Mouse (Mus musculus) lung, postnatal 36 days (tissue): ENCODE results near the gene Rad51b.
A peak's percentile ranks its signal among the peaks of the same experiment; 100 is the strongest.

Source experiments
- DNase-seq: peaks from one replicate; pipeline ENCODE4 v3.0.0; 2022; ENCODE audit warnings: mixed read lengths

The Rad51b gene

GRCm38 (mm10) chr12:79623308-79623707, 326.2 kb downstream of the Rad51b start:
- DNase-seq, result no peak

DNA sequence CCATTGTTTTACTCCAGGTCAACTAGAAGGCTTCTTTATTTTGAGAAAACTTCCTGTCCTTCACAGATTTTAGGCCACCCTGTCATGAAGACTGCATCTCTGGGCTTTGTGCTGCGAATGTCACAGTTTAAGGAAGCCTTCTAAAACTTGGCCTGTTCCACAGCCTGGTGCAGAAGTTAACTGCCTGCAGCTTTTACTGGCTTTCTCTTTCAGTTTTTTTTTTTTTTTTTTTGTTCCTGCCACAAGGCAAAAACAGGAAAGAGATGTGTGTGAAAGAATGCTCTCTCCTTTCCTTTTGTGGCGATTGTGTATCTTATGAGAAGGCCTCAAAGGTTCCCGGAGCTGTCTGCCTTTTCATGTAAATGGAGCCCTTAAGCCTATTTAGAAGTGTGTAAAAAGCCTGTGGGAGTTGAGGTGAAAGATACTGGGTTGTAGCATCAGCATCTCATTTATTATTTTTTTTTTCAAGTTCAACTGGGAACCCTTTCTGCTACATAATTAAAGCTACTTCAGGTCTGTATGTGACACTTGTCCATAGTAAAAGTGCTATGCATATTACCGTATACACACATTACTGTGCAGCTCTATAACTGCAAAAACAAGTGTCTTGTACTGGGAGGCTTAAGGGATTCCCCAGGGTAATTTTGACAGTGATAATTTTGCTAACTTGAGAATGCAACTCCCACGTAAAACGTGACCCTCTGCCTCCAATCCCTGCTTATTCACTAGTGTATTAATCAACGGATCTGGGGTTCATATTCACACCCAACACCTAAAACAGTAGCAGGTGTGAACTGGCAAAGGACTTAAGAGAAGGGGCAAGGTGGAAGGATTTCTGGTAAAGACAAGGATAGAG, 328.8 kb downstream of the Rad51b start:
- DNase-seq, result peak; percentile 50

- DNase-seq, result no peak
These were observed 329.5 kb downstream of the Rad51b start for GRCm38 (mm10) chr12:79626555-79627080.

DNA sequence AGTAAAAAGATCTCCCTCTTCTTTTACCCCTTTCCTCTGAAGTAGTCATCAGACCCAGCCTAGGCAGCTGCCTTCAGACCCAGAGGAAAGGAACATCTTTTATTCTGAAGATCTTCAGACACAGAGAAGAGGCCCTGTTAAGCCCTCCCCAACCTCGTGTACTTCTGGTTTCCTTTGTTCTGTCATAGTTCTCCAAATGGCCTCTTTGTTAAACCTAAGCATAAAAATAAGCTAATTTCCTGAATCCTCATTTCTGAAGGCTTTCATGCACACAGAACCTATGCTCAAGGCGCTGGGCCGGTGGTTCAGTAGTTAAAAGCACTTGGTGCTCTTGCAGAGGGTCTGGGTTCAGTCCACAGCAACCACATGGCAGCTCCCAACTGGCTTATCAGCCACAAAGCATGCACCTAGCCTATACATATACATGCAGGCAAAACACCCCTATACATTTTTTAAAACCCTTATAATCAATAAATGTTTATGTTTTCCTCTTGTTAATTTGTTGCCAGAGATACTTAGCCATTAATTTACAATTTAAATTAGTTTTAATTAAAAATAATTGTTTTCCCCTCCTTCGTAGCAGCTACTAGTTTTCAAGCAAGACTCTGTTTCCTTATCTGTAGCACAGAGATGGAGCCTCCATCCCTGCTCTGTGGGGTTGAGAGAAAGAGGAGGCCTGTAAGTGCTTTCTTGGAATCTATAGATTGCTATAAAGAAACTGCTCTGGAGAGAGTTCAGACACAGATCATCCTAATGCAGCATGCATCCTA, 330.5 kb downstream of the Rad51b start:
- no peak for DNase-seq

DNA sequence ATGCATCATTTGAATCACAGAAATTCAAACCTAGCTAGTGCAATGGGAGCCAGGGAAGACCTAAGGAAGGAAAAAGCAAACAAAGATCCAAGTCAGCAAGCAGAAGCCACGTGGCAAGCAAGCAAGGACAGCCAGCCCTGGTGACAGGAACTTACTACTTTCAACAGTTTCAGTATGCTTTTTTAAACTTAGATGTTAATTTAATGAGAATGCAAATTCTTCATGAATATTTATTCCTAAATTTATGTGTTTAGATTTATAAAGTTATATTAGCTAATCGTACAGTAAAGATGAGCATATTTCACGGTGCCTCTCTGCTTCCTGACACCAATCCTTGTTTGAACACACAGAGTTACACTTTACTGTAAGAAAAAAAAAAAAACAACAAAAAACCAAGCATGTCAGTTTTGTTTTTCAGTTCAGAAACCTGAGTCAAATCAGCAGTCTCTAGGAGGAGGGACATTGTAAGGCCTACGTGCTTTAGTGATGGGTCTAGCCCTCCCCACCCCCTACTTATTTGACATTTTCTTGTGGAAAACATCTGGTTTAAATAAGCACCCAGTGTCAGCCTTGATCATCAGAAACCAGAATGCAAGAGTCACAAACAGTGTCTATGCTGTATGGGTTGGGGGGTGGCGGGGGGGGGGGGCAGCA, 331.2 kb downstream of the Rad51b start:
- no peak for DNase-seq

GRCm38 (mm10) chr12:79629945-79630850, 333.1 kb downstream of the Rad51b start:
- DNase-seq, result peak; percentile 44

GRCm38 (mm10) chr12:79633458-79634106, 336.5 kb downstream of the Rad51b start:
- peak; percentile 54 for DNase-seq

GRCm38 (mm10) chr12:79641570-79642285, 344.6 kb downstream of the Rad51b start:
- peak; percentile 68 for DNase-seq

GRCm38 (mm10) chr12:79642715-79643114, 345.6 kb downstream of the Rad51b start:
- DNase-seq, result no peak

DNA sequence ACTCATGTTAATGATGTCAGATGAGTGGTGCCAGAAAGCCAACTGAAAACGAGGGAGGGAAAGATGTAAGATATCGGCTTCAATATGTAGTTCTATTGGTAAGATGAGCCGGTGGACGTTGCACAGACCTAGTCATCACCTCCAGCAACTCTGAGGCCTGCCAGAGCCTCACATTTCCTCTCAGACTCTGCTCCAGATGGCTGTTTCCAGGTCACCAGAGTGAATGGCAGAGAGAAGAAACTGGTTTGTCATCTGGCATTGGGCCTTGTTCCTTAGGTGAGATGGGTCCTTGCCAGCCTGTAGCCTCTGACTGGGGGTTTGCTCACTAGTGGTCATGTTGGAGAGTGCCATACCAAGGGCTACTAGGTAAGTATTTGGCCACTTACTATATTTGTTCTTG, 348.6 kb downstream of the Rad51b start:
- no peak for DNase-seq

DNA sequence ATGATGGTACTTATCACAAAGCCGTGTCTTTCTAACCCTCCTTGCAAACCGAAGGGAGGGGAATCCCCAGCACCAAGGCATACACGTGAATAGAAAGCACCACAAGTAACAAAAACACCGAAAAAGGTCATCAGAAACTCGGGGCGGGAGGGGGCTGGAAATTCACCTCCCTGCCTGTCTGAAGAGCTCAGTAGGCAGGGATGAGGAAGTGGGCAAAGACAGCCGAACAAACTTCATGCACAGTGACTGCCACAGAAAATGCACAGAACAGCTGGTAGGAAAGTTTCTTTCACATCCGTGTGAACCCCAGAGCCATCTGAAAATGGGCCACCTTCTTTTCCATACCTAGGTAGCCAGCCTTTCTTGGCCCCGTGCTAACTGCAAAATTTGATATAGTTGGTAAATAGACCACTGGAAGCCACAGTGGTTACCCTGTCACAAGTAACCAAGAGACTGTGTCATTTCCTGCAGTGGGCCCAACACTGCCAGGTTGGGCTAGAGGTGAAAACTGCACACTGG, 349.6 kb downstream of the Rad51b start:
- peak; percentile 73 for DNase-seq

- DNase-seq, result no peak
These were observed 350.3 kb downstream of the Rad51b start for GRCm38 (mm10) chr12:79647382-79647781.

- DNase-seq, result no peak
These were observed 350.9 kb downstream of the Rad51b start for GRCm38 (mm10) chr12:79647976-79648375.

DNA sequence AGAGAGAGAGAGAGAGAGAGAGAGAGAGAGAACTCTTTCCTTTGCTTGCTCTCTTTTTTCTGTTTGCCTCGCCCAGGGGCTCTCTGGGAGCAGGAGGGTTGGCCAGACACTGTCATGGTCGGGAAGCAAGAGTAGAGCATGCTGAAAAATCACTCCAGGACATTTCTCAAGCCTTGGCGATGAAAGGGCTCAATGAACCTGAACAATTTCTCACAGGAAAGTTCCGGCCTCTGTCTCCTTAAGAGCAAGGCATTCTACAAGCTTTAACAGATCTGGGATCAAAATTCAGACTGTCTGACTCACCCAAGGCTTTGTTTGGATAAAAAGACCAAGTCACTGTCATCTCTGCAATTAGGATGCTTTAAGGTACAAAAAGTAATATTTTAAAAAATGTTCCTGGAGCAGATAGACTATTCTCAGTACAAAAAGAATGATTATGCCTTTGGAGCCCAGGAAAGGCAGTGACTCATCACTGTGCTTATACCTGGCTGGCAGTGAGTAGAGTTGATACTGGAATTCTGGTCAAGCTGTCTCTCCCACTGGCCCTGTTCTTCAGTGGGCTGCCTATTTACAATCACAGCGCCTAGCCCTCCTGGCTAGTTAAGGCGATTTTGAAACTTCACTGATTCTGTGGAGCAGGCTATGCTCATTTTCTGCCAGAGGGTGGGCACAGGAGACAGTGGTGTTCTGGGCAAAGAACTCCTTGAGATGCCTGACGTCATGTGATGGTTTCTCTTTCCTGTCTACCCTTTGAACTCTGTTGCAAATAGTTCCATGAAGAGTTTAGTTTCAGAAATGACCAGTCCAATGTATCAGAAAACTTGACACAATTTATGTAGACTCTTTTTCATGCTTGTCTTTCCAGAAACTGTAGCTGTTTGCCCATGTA, 352.0 kb downstream of the Rad51b start:
- peak; percentile 46 for DNase-seq

DNA sequence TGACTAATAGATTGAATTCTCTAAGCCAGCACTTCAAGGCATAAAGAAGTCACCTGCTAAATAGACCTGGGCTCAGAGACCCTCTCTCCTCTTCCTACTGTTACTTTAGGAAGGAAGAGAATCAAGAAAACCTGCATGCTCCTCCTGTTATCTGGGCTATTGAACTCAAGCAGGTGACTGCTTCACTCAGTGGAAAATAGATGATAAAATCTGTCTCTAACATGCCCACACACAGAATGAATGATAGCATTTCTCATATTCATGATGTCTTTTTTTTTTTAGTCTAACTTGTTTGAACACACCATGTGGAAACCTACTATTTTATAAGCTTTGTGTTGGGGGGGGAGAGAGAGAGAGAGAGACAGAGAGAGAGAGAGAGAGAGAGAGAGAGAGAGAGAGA, 352.7 kb downstream of the Rad51b start:
- DNase-seq, result no peak

- DNase-seq, result no peak
These were observed 358.1 kb downstream of the Rad51b start for GRCm38 (mm10) chr12:79655138-79655537.

DNA sequence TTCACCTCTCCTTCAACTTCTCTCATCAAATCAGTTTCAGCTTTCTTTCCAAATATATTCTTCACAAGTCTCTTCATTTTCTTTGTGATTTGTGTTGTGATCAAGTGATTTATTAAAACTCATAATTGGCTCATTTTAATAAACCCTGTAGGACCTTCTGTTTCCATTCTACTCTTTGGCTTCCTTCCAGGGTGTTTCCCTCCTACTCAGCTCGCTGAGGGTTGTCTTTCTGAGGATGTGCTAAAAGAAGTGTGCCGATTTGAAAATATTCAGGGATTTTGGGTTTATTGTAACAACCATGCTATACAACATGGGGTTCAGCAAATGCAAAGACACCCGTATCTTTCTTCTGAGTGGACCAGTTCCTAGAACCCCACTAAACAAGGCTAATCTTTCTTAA, 361.8 kb downstream of the Rad51b start:
- no peak for DNase-seq

- DNase-seq, result peak; percentile 25
These were observed 364.2 kb downstream of the Rad51b start for GRCm38 (mm10) chr12:79661270-79661669.

DNA sequence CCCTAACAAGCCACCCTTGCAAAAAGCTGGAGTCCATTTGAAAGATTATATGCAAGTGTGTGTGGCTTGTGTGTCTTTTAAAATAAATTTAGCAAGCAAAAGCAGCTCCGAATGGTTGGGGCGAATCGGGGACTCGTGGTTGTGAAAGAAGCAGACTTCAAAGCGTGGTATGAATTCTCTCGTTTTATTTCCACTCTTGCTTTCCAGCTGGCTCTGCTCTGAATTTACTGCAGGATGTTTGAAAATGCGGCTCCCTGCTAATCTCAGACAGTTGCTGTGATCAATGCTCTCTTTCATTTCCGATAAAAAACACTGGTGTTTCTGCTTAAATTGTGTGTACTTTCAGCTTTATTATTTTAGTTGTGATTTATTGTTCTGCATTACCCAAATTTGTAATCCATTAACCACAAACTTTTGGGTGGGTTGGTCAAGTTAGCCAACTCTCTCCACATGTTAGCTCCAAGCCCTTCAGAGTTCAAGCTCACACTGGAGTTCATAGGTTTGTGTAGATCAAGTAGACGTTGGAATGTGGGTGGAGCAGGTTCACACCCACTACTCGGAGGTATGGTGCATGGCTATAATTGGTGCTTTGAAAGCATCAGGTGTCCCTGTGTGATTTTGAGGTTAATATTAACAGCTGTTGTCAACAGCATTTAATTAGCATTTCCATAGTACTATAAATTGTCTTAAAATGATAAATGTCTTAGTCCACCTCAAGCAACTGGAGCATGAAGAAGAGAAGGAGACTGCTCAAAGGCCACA, 366.2 kb downstream of the Rad51b start:
- DNase-seq, result peak; percentile 64
